Mouse (Mus musculus) gastrocnemius, postnatal 36 days (tissue): ENCODE measurements around the gene Ficd. TPM values are rescaled to one million over a fixed set of nuclear protein-coding genes. Genes with fewer than 3 reads are reported as not detected.

Experiments used
- total RNA-seq, 2 experiments: library from RNA; stranded (reverse); gene quantifications; 2 replicates each; pipeline ENCODE4 v1.2.3; 2021

Ficd gene
- total RNA-seq, 2 experiments from 2014 or later, result 5.1 to 6.4 TPM

Other genes with a start within 250 kb of the Ficd start
- gene Wscd2, start 245.5 kb upstream of the Ficd start, total RNA-seq, result under 1 TPM; 0.23 to 0.30 TPM
- 10 to 100 TPM; 11.8 to 14.0 TPM for gene Cmklr1, start 85.4 kb upstream of the Ficd start, total RNA-seq
- not detected for gene 1700069L16Rik, start 11.0 kb upstream of the Ficd start, total RNA-seq
- gene Sart3, start 36.7 kb downstream of the Ficd start, total RNA-seq, result 1 to 10 TPM; 7.3 to 8.0 TPM
- 100 to 1,000 TPM; 137 to 139 TPM for gene Iscu, start 36.9 kb downstream of the Ficd start, total RNA-seq
- 1 to 10 TPM; 2.2 to 2.7 TPM for gene Tmem119, start 64.7 kb downstream of the Ficd start, total RNA-seq
- 1 to 10 TPM; 1.0 to 1.2 TPM for gene Selplg, start 96.8 kb downstream of the Ficd start, total RNA-seq
- 10 to 100 TPM; 10.6 to 14.4 TPM for gene Coro1c, start 173.0 kb downstream of the Ficd start, total RNA-seq